Mouse (Mus musculus) forebrain, embryonic 15.5 days (tissue): Measurements from ENCODE around the gene Baiap2l2. TPM values are rescaled to one million over a fixed set of nuclear protein-coding genes. Genes with fewer than 3 reads are reported as not detected.

Experiments
- ATAC-seq: fragments of 200-750 bp; cut with Nextera tagmentation; replicated peaks from 2 replicates; pipeline ENCODE4 v1.8.0; 2017; ENCODE audit warnings: mild to moderate bottlenecking, moderate TSS enrichment, moderate library complexity
- H3K27ac ChIP-seq: fragments of 300-500 bp; sonication (generic); replicated peaks from 2 replicates; pipeline ENCODE4 v1.5.1; 2015; ENCODE audit warnings: mild to moderate bottlenecking, inconsistent platforms
- H3K27me3 ChIP-seq: fragments of 300-500 bp; sonication (generic); 2 replicates; pipeline ENCODE4 v1.6.1; 2015; ENCODE audit warnings: inconsistent platforms
- H3K36me3 ChIP-seq: fragments of 300-500 bp; sonication (generic); 2 replicates; pipeline ENCODE4 v1.6.1; 2015; ENCODE audit warnings: mild to moderate bottlenecking, inconsistent platforms
- H3K4me1 ChIP-seq: fragments of 300-500 bp; sonication (generic); 2 replicates; pipeline ENCODE4 v1.6.1; 2015; ENCODE audit warnings: inconsistent platforms
- H3K4me2 ChIP-seq: fragments of 300-500 bp; sonication (generic); replicated peaks from 2 replicates; pipeline ENCODE4 v1.6.1; 2015; ENCODE audit warnings: mild to moderate bottlenecking, inconsistent platforms
- H3K4me3 ChIP-seq: fragments of 300-500 bp; sonication (generic); 2 replicates; pipeline ENCODE4 v1.5.1; 2015; ENCODE audit warnings: mild to moderate bottlenecking, inconsistent platforms
- H3K9ac ChIP-seq: fragments of 300-500 bp; sonication (generic); replicated peaks from 2 replicates; pipeline ENCODE4 v1.6.1; 2015; ENCODE audit warnings: mild to moderate bottlenecking, inconsistent platforms
- H3K9me3 ChIP-seq: fragments of 300-500 bp; sonication (generic); 2 replicates; pipeline ENCODE4 v1.6.1; 2016; ENCODE audit warnings: inconsistent platforms
- WGBS: fragments of 180-500 bp; shearing (Covaris S2); methylation state at CpG from one replicate; pipeline ENCODE4 v1.1.7; 2015; ENCODE audit warnings: mixed read lengths; 5-methylcytosine and 5-hydroxymethylcytosine counted together
- polyA plus RNA-seq: library from polyadenylated mRNA; unstranded; fragments of >200 nt; fragmentation: Nextera tagmentation; extraction: Ambion mirVana; gene quantifications from 2 replicates; pipeline ENCODE4 v1.2.1, GENCODE M21; 2015

Baiap2l2 gene
- polyA plus RNA-seq, 1 experiment from 2014 or later = 1.9 TPM

DNA sequence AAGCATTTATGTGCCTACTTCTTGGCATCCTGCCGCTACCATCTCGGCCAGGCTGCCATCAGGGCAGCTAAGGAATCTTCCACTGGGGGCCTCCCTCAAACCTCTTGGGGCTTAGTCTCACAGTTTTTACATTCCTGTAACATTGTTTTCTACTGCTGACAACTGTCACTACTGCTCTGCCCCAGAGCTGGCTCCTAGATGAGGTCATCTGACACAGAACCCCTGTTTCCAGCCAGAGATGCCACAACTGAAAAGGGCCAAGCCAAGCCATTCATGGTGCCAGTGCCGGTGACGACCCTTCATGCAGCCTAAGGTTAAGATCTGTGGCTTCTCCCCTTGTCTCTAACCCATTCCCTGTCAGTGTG, 38.4 kb upstream of the Baiap2l2 start:
- WGBS = 85% methylated on average over 4 of the region's 4 CpGs
- Histone ChIP-seq H3K27ac (no peak overlapping the region), H3K9me3 (no peaks in the 10 kb centered on the region)

GRCm38 (mm10) chr15:79322991-79323790, 37.9 kb upstream of the Baiap2l2 start:
- Histone ChIP-seq H3K27me3 (no peaks in the 10 kb centered on the region), H3K9me3 (no peaks in the 10 kb centered on the region), H3K4me2 (no peak overlapping the region), H3K27ac (no peak overlapping the region), H3K9ac (no peak overlapping the region), H3K36me3 (no peaks in the 10 kb centered on the region), H3K4me3 (no peak overlapping the region), H3K4me1 (peaks cover 19% of the 10 kb centered on the region)
- no peak for ATAC-seq
- 85% methylated on average over 6 of the region's 6 CpGs for WGBS

More for the DNA sequence above, 38.4 kb upstream of the Baiap2l2 start:
- Histone ChIP-seq H3K36me3 (no peaks in the 10 kb centered on the region), H3K4me1 (peaks cover 24% of the 10 kb centered on the region), H3K9ac (no peak overlapping the region), H3K4me2 (no peak overlapping the region), H3K4me3 (no peak overlapping the region), H3K27me3 (no peaks in the 10 kb centered on the region)
- ATAC-seq = no peak

DNA sequence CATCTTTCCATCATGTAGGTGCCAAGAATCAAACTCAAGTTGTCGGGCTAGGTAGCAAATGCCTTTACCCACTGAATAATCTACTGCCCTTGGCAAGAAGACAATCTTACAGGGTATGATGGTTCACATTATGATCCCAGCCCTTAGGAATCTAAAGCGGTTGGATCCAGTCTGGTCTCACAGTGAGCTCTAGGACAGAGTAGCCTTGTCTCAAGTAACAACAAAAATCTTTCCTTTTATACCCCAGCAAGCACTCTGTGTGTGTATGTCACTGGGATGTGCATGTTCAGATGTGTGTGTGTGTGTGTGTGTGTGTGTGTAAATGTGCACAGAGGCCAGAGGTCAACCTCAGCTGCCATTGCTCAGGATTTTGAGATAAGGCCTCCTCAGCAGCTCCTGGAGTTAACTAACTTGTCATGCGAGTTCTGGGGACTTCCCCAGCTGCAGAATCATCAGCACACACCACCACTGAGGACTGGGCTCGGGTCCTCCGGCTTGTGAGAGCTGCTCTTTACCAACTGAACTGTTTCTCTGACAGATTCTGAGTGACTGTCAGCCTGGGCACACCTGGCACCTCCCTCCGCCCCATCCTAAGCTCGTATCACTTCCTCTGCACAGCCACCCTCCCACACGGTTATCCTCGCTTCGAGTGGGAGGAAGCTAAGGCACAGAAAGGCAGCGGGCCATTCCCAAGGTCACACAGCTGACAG, 37.1 kb upstream of the Baiap2l2 start:
- WGBS = 86% methylated on average over 11 of the region's 11 CpGs
- H3K4me2 ChIP-seq = no peak overlapping the region
- no peak overlapping the region for H3K9ac ChIP-seq
- no peaks in the 10 kb centered on the region for H3K9me3 ChIP-seq
- no peaks in the 10 kb centered on the region for H3K27me3 ChIP-seq
- H3K4me3 ChIP-seq = no peak overlapping the region
- ATAC-seq = no peak
- no peak overlapping the region for H3K27ac ChIP-seq
- H3K4me1 ChIP-seq = peaks cover 16% of the 10 kb centered on the region
- H3K36me3 ChIP-seq = no peaks in the 10 kb centered on the region

GRCm38 (mm10) chr15:79321733-79322190, 36.4 kb upstream of the Baiap2l2 start:
- Histone ChIP-seq H3K9ac (no peak overlapping the region), H3K9me3 (no peaks in the 10 kb centered on the region), H3K4me2 (no peak overlapping the region), H3K4me1 (peaks cover 10% of the 10 kb centered on the region), H3K27ac (no peak overlapping the region), H3K4me3 (no peak overlapping the region), H3K36me3 (no peaks in the 10 kb centered on the region), H3K27me3 (no peaks in the 10 kb centered on the region)
- no peak for ATAC-seq
- 80% methylated on average over 5 of the region's 5 CpGs for WGBS

- Histone ChIP-seq H3K4me3 (no peak overlapping the region), H3K9me3 (no peaks in the 10 kb centered on the region), H3K36me3 (no peaks in the 10 kb centered on the region), H3K27ac (no peak overlapping the region), H3K4me1 (no peaks in the 10 kb centered on the region), H3K9ac (no peak overlapping the region), H3K4me2 (no peak overlapping the region), H3K27me3 (no peaks in the 10 kb centered on the region)
- ATAC-seq = no peak
- 76% methylated on average over 8 of the region's 8 CpGs for WGBS
Measured at GRCm38 (mm10) chr15:79313848-79314369, 28.6 kb upstream of the Baiap2l2 start.

DNA sequence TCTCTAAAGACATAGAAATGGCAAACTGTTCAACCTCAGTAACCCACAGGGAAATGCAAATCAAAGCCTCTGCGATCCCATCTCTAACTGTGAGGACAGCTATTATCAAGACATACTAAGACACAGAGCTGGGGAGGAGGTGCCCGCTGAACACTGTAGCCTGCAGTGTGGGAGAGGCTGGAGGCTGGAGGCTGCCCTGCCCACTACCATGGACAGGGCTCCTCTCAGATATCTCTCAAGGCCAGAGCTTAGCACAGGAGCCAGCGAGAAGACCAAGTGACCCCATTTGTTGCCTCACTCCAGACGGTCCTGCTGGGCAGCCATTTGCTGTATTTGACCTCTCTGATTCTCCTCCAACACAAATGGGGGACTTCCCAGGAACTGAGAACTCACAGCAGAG, 22.5 kb upstream of the Baiap2l2 start:
- no peak overlapping the region for H3K27ac ChIP-seq
- H3K4me1 ChIP-seq = no peaks in the 10 kb centered on the region
- WGBS = 84% methylated on average over 4 of the region's 4 CpGs
- H3K4me3 ChIP-seq = no peak overlapping the region
- no peak overlapping the region for H3K9ac ChIP-seq
- ATAC-seq = no peak
- no peaks in the 10 kb centered on the region for H3K9me3 ChIP-seq
- no peaks in the 10 kb centered on the region for H3K36me3 ChIP-seq
- H3K4me2 ChIP-seq = no peak overlapping the region
- no peaks in the 10 kb centered on the region for H3K27me3 ChIP-seq

GRCm38 (mm10) chr15:79306043-79306637, 20.8 kb upstream of the Baiap2l2 start:
- no peak overlapping the region for H3K4me2 ChIP-seq
- no peaks in the 10 kb centered on the region for H3K9me3 ChIP-seq
- WGBS = 83% methylated on average over 23 of the region's 23 CpGs
- no peaks in the 10 kb centered on the region for H3K36me3 ChIP-seq
- H3K4me3 ChIP-seq = no peak overlapping the region
- H3K27ac ChIP-seq = no peak overlapping the region
- H3K4me1 ChIP-seq = no peaks in the 10 kb centered on the region
- no peak for ATAC-seq
- H3K27me3 ChIP-seq = no peaks in the 10 kb centered on the region
- H3K9ac ChIP-seq = no peak overlapping the region

GRCm38 (mm10) chr15:79304832-79305231, 19.5 kb upstream of the Baiap2l2 start:
- Histone ChIP-seq H3K4me1 (no peaks in the 10 kb centered on the region), H3K9me3 (no peaks in the 10 kb centered on the region), H3K36me3 (no peaks in the 10 kb centered on the region), H3K4me2 (no peak overlapping the region), H3K27me3 (no peaks in the 10 kb centered on the region), H3K9ac (no peak overlapping the region), H3K4me3 (no peak overlapping the region), H3K27ac (no peak overlapping the region)
- no peak for ATAC-seq
- WGBS = 67% methylated on average over 4 of the region's 5 CpGs

DNA sequence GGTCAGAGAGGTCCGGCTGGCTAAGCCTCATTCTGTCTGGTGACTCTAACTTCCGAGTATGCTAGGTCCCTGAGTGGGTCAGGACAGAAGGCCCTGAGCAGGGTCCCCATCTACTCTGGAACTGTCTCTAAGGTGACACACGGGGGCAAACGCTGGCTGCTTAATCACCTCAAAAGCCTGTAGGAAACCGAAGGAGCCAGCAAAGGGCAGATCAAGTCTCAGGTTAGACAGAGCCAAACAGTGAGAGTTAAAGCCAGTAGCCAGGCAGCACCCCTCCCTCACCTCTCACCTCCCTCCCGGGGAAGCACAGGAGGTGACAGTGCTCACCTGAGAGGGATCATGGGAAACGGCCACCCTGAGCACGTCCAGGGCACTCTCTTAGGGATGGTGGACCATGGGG, 18.4 kb upstream of the Baiap2l2 start:
- Histone ChIP-seq H3K36me3 (no peaks in the 10 kb centered on the region), H3K4me2 (no peak overlapping the region), H3K9me3 (no peaks in the 10 kb centered on the region), H3K27me3 (no peaks in the 10 kb centered on the region), H3K27ac (no peak overlapping the region), H3K9ac (no peak overlapping the region), H3K4me1 (no peaks in the 10 kb centered on the region), H3K4me3 (no peak overlapping the region)
- 92% methylated on average over 8 of the region's 8 CpGs for WGBS
- no peak for ATAC-seq

DNA sequence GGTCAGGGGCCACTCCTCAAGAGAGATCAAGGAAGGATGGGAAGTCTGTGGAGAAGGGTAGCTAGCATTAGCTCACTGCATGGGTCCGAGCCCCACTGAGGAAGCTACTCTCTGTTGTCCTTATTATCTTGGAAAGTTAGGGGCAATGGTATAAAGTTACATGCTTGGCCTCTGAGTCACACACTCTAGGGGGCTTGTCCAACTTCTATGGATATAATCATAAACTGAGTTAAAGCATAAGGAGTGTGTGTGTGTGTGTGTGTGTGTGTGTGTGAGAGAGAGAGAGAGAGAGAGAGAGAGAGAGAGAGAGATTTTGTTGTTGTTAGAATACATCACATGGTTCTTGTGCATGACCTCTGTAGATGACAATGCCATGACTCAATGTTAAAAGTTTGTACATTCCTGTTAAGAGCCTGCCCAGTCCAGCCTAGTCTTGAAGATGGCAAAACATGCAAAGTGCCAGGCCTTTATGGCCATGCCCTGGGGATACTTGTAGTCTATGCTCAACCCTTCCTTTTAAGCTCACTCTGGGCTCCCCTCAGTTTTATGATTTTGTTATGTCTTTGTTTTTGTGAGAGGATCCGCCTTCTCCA, 14.3 kb upstream of the Baiap2l2 start:
- no peaks in the 10 kb centered on the region for H3K36me3 ChIP-seq
- WGBS = 91% methylated on average over 2 of the region's 2 CpGs

GRCm38 (mm10) chr15:79298553-79298952, 13.2 kb upstream of the Baiap2l2 start:
- no peak overlapping the region for H3K9ac ChIP-seq
- 82% methylated on average over 6 of the region's 6 CpGs for WGBS
- no peak overlapping the region for H3K4me3 ChIP-seq
- ATAC-seq = no peak
- no peaks in the 10 kb centered on the region for H3K36me3 ChIP-seq
- H3K4me2 ChIP-seq = no peak overlapping the region
- H3K9me3 ChIP-seq = no peaks in the 10 kb centered on the region
- H3K4me1 ChIP-seq = no peaks in the 10 kb centered on the region
- no peak overlapping the region for H3K27ac ChIP-seq
- no peaks in the 10 kb centered on the region for H3K27me3 ChIP-seq

More for the DNA sequence above, 14.3 kb upstream of the Baiap2l2 start:
- H3K4me3 ChIP-seq = no peak overlapping the region
- H3K4me2 ChIP-seq = no peak overlapping the region
- no peak for ATAC-seq
- no peaks in the 10 kb centered on the region for H3K9me3 ChIP-seq
- no peaks in the 10 kb centered on the region for H3K27me3 ChIP-seq
- H3K9ac ChIP-seq = no peak overlapping the region
- H3K4me1 ChIP-seq = no peaks in the 10 kb centered on the region
- no peak overlapping the region for H3K27ac ChIP-seq

DNA sequence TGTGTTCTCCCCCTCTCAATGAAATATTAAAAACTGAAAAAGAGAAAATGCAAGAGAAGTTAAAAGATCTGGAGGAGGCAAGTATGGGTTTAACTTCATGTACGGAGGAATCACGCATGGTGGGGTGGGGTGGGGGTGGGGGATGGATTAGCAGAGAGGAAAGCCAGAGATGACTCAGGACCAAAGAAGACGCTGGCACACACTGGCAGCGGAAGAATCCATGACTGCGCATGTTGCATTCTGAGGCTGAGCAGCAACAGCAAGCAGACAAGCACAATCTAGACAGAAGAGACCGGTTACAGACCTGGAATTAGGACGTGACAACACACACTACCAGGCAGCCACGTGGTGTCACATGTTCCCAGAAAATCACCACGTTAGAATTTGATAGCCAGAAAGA, 7.4 kb upstream of the Baiap2l2 start:
- H3K9me3 ChIP-seq = no peaks in the 10 kb centered on the region
- no peak for ATAC-seq
- H3K4me1 ChIP-seq = no peaks in the 10 kb centered on the region
- H3K4me3 ChIP-seq = no peak overlapping the region
- H3K9ac ChIP-seq = no peak overlapping the region
- WGBS = 90% methylated on average over 9 of the region's 9 CpGs
- H3K27ac ChIP-seq = no peak overlapping the region
- no peaks in the 10 kb centered on the region for H3K36me3 ChIP-seq
- no peak overlapping the region for H3K4me2 ChIP-seq
- no peaks in the 10 kb centered on the region for H3K27me3 ChIP-seq
